Mouse (Mus musculus): Measurements from ENCODE around the gene Agrp.

GRCm38 (mm10) chr8:105543703-105544102 lies 93.5 kb downstream of the Agrp start:
- TF ChIP-seq CTCF (IDR thresholded peaks at IDR 0.05; ENCODE audit: low read depth, low read length) = no peak
- TF ChIP-seq GATA2 (IDR thresholded peaks at IDR 0.05; ENCODE audit: borderline replicate concordance, low read depth, low read length) = no peak
- TF ChIP-seq TAL1 (conservative IDR thresholded peaks at IDR 0.05; ENCODE audit: low read depth, low read length) = no peak
- no peak for TF ChIP-seq GATA1 (IDR thresholded peaks at IDR 0.05; ENCODE audit: borderline replicate concordance, low read length)
